Mouse (Mus musculus): Measurements from ENCODE around the gene Nudt3. TPM values are rescaled to one million over a fixed set of nuclear protein-coding genes. Genes with fewer than 3 reads are reported as not detected.

The Nudt3 gene
- polyA plus RNA-seq, 1 experiment from 2014 or later, result 74.2 TPM

GRCm38 (mm10) chr17:27545991-27546390, 77.3 kb downstream of the Nudt3 start:
- Histone ChIP-seq H3K36me3 (ENCODE audit: inconsistent target) (no peaks in the 10 kb centered on the region), H3K79me2 (ENCODE audit: inconsistent target) (no peaks in the 10 kb centered on the region; the same call in 1 of the 2 replicates), H3K27ac (no peak overlapping the region), H3K4me3 (ENCODE audit: inconsistent target) (no peak overlapping the region)
- 76% methylated on average over 12 of the region's 12 CpGs for WGBS (ENCODE audit: missing documents)

GRCm38 (mm10) chr17:27544551-27544950, 78.7 kb downstream of the Nudt3 start:
- WGBS (ENCODE audit: missing documents), result 89% methylated on average over 9 of the region's 11 CpGs

GRCm38 (mm10) chr17:27541984-27542383, 81.3 kb downstream of the Nudt3 start:
- WGBS (ENCODE audit: missing documents), result 82% methylated on average over 3 of the region's 3 CpGs

More at GRCm38 (mm10) chr17:27544551-27544950, 78.7 kb downstream of the Nudt3 start:
- Histone ChIP-seq H3K79me2 (ENCODE audit: inconsistent target) (no peaks in the 10 kb centered on the region; the same call in 1 of the 2 replicates), H3K36me3 (ENCODE audit: inconsistent target) (no peaks in the 10 kb centered on the region), H3K27ac (no peak overlapping the region), H3K4me3 (ENCODE audit: inconsistent target) (no peak overlapping the region)

DNA sequence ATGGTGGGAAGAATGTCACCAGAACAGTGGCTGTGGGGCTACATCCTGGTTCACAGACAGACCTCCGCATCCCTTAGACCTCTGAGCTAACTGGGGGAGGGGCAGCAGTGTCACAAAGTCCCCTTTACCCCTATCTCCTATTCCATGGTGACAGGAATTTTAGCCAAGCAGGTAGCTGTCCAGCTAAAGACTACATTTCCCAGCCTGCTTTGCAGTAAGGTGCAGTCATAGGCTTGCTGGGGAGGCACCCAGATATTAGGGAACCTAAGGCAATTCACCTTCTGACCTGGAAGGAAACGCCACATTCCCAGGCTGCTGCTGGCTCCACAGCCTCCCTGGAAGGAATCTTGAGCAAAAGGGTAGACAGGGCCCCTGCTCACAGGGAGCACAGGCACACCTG, 82.0 kb downstream of the Nudt3 start:
- 86% methylated on average over 2 of the region's 2 CpGs for WGBS (ENCODE audit: missing documents)

More at GRCm38 (mm10) chr17:27541984-27542383, 81.3 kb downstream of the Nudt3 start:
- H3K79me2 ChIP-seq (ENCODE audit: inconsistent target), result no peaks in the 10 kb centered on the region; the same call in 1 of the 2 replicates
- H3K27ac ChIP-seq, result no peak overlapping the region
- no peak overlapping the region for H3K4me3 ChIP-seq (ENCODE audit: inconsistent target)
- no peaks in the 10 kb centered on the region for H3K36me3 ChIP-seq (ENCODE audit: inconsistent target)

GRCm38 (mm10) chr17:27534718-27535117, 88.6 kb downstream of the Nudt3 start:
- no peak overlapping the region for H3K4me3 ChIP-seq (ENCODE audit: inconsistent target)
- no peak overlapping the region for H3K27ac ChIP-seq
- H3K79me2 ChIP-seq (ENCODE audit: inconsistent target), result no peaks in the 10 kb centered on the region
- 8% methylated on average over 9 of the region's 10 CpGs for WGBS (ENCODE audit: missing documents)
- H3K36me3 ChIP-seq (ENCODE audit: inconsistent target), result no peaks in the 10 kb centered on the region

More for the DNA sequence above, 82.0 kb downstream of the Nudt3 start:
- no peaks in the 10 kb centered on the region for H3K79me2 ChIP-seq (ENCODE audit: inconsistent target)
- H3K4me3 ChIP-seq (ENCODE audit: inconsistent target), result no peak overlapping the region
- H3K36me3 ChIP-seq (ENCODE audit: inconsistent target), result no peaks in the 10 kb centered on the region
- H3K27ac ChIP-seq, result no peak overlapping the region

- 96% methylated on average over 3 of the region's 3 CpGs for WGBS (ENCODE audit: missing documents)
- no peaks in the 10 kb centered on the region for H3K79me2 ChIP-seq (ENCODE audit: inconsistent target)
- no peaks in the 10 kb centered on the region for H3K36me3 ChIP-seq (ENCODE audit: inconsistent target)
- H3K27ac ChIP-seq, result no peak overlapping the region
- H3K4me3 ChIP-seq (ENCODE audit: inconsistent target), result no peak overlapping the region
Observed at GRCm38 (mm10) chr17:27533354-27533753, 89.9 kb downstream of the Nudt3 start.

- Histone ChIP-seq H3K79me2 (ENCODE audit: inconsistent target) (no peaks in the 10 kb centered on the region), H3K27ac (no peak overlapping the region), H3K4me3 (ENCODE audit: inconsistent target) (no peak overlapping the region), H3K36me3 (ENCODE audit: inconsistent target) (no peaks in the 10 kb centered on the region)
- WGBS (ENCODE audit: missing documents), result 74% methylated on average over 6 of the region's 8 CpGs
Observed at GRCm38 (mm10) chr17:27532095-27532494, 91.2 kb downstream of the Nudt3 start.

Other genes with a start within 250 kb of the Nudt3 start
- not detected in 3 replicates for gene Grm4, start 102.1 kb downstream of the Nudt3 start, polyA plus RNA-seq (2018)
- gene Hmga1, start 67.0 kb downstream of the Nudt3 start, polyA plus RNA-seq (2018), result 300 to 634 TPM (median 423 TPM) in 3 replicates
- gene AI413582, start 57.7 kb downstream of the Nudt3 start, polyA plus RNA-seq (2018), result 42.9 to 137 TPM (median 117 TPM) in 3 replicates
- not detected in 3 replicates for gene RPS10-NUDT3, start 11.7 kb upstream of the Nudt3 start, polyA plus RNA-seq (2018)
- 766 to 1,638 TPM (median 1,627 TPM) in 3 replicates for gene Rps10, start 13.2 kb upstream of the Nudt3 start, polyA plus RNA-seq (2018)
- gene Pacsin1, start 32.0 kb upstream of the Nudt3 start, polyA plus RNA-seq (2018), result 0.14 to 0.20 TPM in 2 of 3 replicates, not detected in the other
- gene Spdef, start 105.5 kb upstream of the Nudt3 start, polyA plus RNA-seq (2018), result not detected in 3 replicates
- 79.5 to 101 TPM (median 86.2 TPM) in 3 replicates for gene D17Wsu92e, start 197.2 kb upstream of the Nudt3 start, polyA plus RNA-seq (2018)
- gene Snrpc, start 214.7 kb upstream of the Nudt3 start, polyA plus RNA-seq (2018), result 84.2 to 113 TPM (median 89.9 TPM) in 3 replicates
- gene Uhrf1bp1, start 232.9 kb upstream of the Nudt3 start, polyA plus RNA-seq (2018), result 6.8 to 14.6 TPM (median 7.6 TPM) in 3 replicates